Mouse (Mus musculus): Measurements from ENCODE around the gene Trim2.

Gene Trim2

GRCm38 (mm10) chr3:84199516-84199915 lies 107.2 kb downstream of the Trim2 start:
- in situ Hi-C loops (cut with MboI): no loop called here

GRCm38 (mm10) chr3:84198229-84198628 lies 108.4 kb downstream of the Trim2 start:
- in situ Hi-C loops (cut with MboI): no loop called here

- in situ Hi-C loops (cut with MboI): no loop called here
Observed at GRCm38 (mm10) chr3:84193881-84194280, 112.8 kb downstream of the Trim2 start.

- in situ Hi-C loops (cut with MboI): no loop called here
Observed at GRCm38 (mm10) chr3:84191141-84191881, 115.4 kb downstream of the Trim2 start.

GRCm38 (mm10) chr3:84190513-84191061 lies 116.1 kb downstream of the Trim2 start:
- in situ Hi-C loops (cut with MboI): no loop called here

- in situ Hi-C loops (cut with MboI): no loop called here
Observed at GRCm38 (mm10) chr3:84189629-84190173, 117.0 kb downstream of the Trim2 start.

- in situ Hi-C loops (cut with MboI): no loop called here
Observed at GRCm38 (mm10) chr3:84181717-84182116, 125.0 kb downstream of the Trim2 start.

GRCm38 (mm10) chr3:84181102-84181501 lies 125.6 kb downstream of the Trim2 start:
- in situ Hi-C loops (cut with MboI): no loop called here

- in situ Hi-C loops (cut with MboI): no loop called here
Observed at GRCm38 (mm10) chr3:84180304-84180703, 126.4 kb downstream of the Trim2 start.

- in situ Hi-C loops (cut with MboI): no loop called here
Observed at GRCm38 (mm10) chr3:84177834-84178233, 128.8 kb downstream of the Trim2 start.

- in situ Hi-C loops (cut with MboI): no loop called here
Observed at GRCm38 (mm10) chr3:84175337-84176315, 131.1 kb downstream of the Trim2 start.

- in situ Hi-C loops (cut with MboI): loop anchor here (5.0 kb wide), 1 partner anchor 139 kb away; no protein-coding TSS in a partner anchor
Observed at GRCm38 (mm10) chr3:84173581-84174154, 133.0 kb downstream of the Trim2 start, which contains the start of gene Gm6525. Gm6525 (plus strand) TSS chr3:84174104.

- in situ Hi-C loops (cut with MboI): loop anchor here (5.0 kb wide), 1 partner anchor 140 kb away; no protein-coding TSS in a partner anchor
Observed at GRCm38 (mm10) chr3:84172406-84172805, 134.3 kb downstream of the Trim2 start.

- in situ Hi-C loops (cut with MboI): loop anchor here (5.0 kb wide), 1 partner anchor 143 kb away; no protein-coding TSS in a partner anchor
Observed at GRCm38 (mm10) chr3:84169393-84170005, 137.2 kb downstream of the Trim2 start.

- in situ Hi-C loops (cut with MboI): no loop called here
Observed at GRCm38 (mm10) chr3:84168943-84169342, 137.7 kb downstream of the Trim2 start.

GRCm38 (mm10) chr3:84166073-84166472 lies 140.6 kb downstream of the Trim2 start:
- in situ Hi-C loops (cut with MboI): no loop called here

- in situ Hi-C loops (cut with MboI): no loop called here
Observed at GRCm38 (mm10) chr3:84165391-84165790, 141.3 kb downstream of the Trim2 start.

- in situ Hi-C loops (cut with MboI): no loop called here
Observed at GRCm38 (mm10) chr3:84157559-84158350, 148.9 kb downstream of the Trim2 start.

GRCm38 (mm10) chr3:84157011-84157410 lies 149.7 kb downstream of the Trim2 start:
- in situ Hi-C loops (cut with MboI): no loop called here

- in situ Hi-C loops (cut with MboI): no loop called here
Observed at GRCm38 (mm10) chr3:84156105-84156504, 150.6 kb downstream of the Trim2 start.
